ENCODE assay signal across 13 mouse cellular contexts in the genomic region with DNA sequence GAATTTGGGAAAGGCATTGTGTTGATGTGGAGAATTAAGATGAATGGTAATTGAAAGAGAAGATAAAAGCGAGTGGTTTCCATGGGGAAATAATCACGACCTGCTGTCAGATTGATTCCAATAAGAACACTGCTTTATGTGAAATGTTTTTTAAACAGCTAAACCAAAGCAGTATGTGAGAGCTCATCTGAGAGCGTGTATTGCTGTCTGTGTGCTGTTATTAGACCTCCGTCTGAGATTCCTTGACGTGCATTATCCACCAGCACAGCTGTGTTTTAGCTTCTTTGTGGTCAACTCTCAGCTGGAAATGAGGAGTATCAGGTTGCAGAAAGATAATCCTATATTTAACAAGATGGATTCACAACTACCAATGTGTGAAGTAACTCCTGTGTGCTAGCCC. TPM values are rescaled to one million over a fixed set of nuclear protein-coding genes. Genes with fewer than 3 reads are reported as not detected.
A peak's percentile ranks its signal among the peaks of the same experiment; 100 is the strongest.
DNase-seq lines count a peak whose midpoint lies in the region; ATAC-seq and TF ChIP-seq lines count a peak whose summit lies in the region.
"Had no signal": no experiment of that assay in that cellular context is flagged by ENCODE, and none has a peak within 500 bp of the region (broad histone marks: within the 10 kb centered on the region; RNA-seq: fewer than 3 reads in every experiment).

No protein-coding gene starts in this region.

- H3K27ac ChIP-seq in left cerebral cortex, adult 2 months = peak overlapping the region; percentile 50; the same call in 1 of the 2 replicates
- no peak overlapping the region for H3K27ac ChIP-seq in embryonic facial prominence, embryonic 14.5 days (replicated peaks; ENCODE audit: low read depth, low read length)
- no peak overlapping the region for H3K27ac ChIP-seq in limb, embryonic 10.5 days
- H3K27ac ChIP-seq: heart, embryonic 10.5 days had no signal

- WGBS in embryonic facial prominence, embryonic 14.5 days = 29% methylated on average over 5 of the region's 5 CpGs
- 33% methylated on average over 5 of the region's 5 CpGs for WGBS in limb, embryonic 10.5 days

- H3K79me2 ChIP-seq in myocyte (ENCODE audit: control insufficient read depth, insufficient read depth) = no peaks in the 10 kb centered on the region

- intact Hi-C loops in left cerebral cortex, adult 2 months (cut with DNase I) = no loop called here
- intact Hi-C loops in gastrocnemius, postnatal 14 days (cut with DNase I; ENCODE audit: low total_unique reads) = no loop called here

- H3K9ac ChIP-seq in embryonic facial prominence, embryonic 14.5 days (ENCODE audit: low read depth, low read length) = no peak overlapping the region

- peak in 1 of 2 experiments; percentile 4 for DNase-seq in left cerebral cortex, adult 2 months (ENCODE audit: extremely low spot score in 1 of 2, low spot score in 2 of 2)
- no peak for DNase-seq in left cerebral cortex, adult 18-20 months (ENCODE audit: low spot score in 2 of 2)
- peak; percentile 73 for DNase-seq in embryonic facial prominence, embryonic 14.5 days (ENCODE audit: low spot score)
- DNase-seq in limb, embryonic 10.5 days (ENCODE audit: low spot score) = peak; percentile 29
- no peak for DNase-seq in gastrocnemius, postnatal 14 days
- no peak for DNase-seq in lung, postnatal 36 days
- DNase-seq in embryo, embryonic 10.5 days (ENCODE audit: low spot score) = no peak
- DNase-seq: cerebellum, adult 18-20 months; heart, postnatal 36 days; kidney, adult 9 months had no signal

- ATAC-seq in embryonic facial prominence, embryonic 14.5 days (ENCODE audit: low read depth) = peak; percentile 76

- H3K9me3 ChIP-seq in embryonic facial prominence, embryonic 14.5 days (ENCODE audit: control insufficient read depth, low read length) = no peaks in the 10 kb centered on the region
- no peaks in the 10 kb centered on the region for H3K9me3 ChIP-seq in limb, embryonic 10.5 days (replicated peaks)
- H3K9me3 ChIP-seq: heart, embryonic 10.5 days had no signal

- no peak for TF ChIP-seq POLR2A in myocyte (IDR thresholded peaks at IDR 0.05; ENCODE audit: insufficient read length, low read depth)

- H3K4me1 ChIP-seq in embryonic facial prominence, embryonic 14.5 days (ENCODE audit: control insufficient read depth, insufficient read depth, low read length) = peaks cover 24% of the 10 kb centered on the region
- peaks cover 46% of the 10 kb centered on the region for H3K4me1 ChIP-seq in limb, embryonic 10.5 days

- no peak overlapping the region for H3K4me2 ChIP-seq in embryonic facial prominence, embryonic 14.5 days (ENCODE audit: low read depth, low read length)
- peak overlapping the region; percentile 3 for H3K4me2 ChIP-seq in myocyte (ENCODE audit: low read depth)

- H3K4me3 ChIP-seq in left cerebral cortex, adult 2 months = no peak overlapping the region
- H3K4me3 ChIP-seq in embryonic facial prominence, embryonic 14.5 days (ENCODE audit: low read depth, low read length) = no peak overlapping the region
- H3K4me3 ChIP-seq in limb, embryonic 10.5 days = no peak overlapping the region
- H3K4me3 ChIP-seq in myocyte = no peak overlapping the region
- H3K4me3 ChIP-seq: heart, embryonic 10.5 days had no signal

- H3K27me3 ChIP-seq in embryonic facial prominence, embryonic 14.5 days (replicated peaks; ENCODE audit: control insufficient read depth, insufficient read depth, low read length) = no peaks in the 10 kb centered on the region
- no peaks in the 10 kb centered on the region for H3K27me3 ChIP-seq in limb, embryonic 10.5 days (ENCODE audit: low read depth, poor library complexity, severe bottlenecking)
- H3K27me3 ChIP-seq in myocyte (ENCODE audit: control insufficient read depth, insufficient read depth, insufficient read length) = no peaks in the 10 kb centered on the region

- no peaks in the 10 kb centered on the region for H3K36me3 ChIP-seq in embryonic facial prominence, embryonic 14.5 days (ENCODE audit: control insufficient read depth, insufficient read depth, low read length)
- no peaks in the 10 kb centered on the region for H3K36me3 ChIP-seq in limb, embryonic 10.5 days
- H3K36me3 ChIP-seq in myocyte (ENCODE audit: control insufficient read depth, insufficient read depth) = no peaks in the 10 kb centered on the region
- H3K36me3 ChIP-seq: heart, embryonic 10.5 days had no signal

- TF ChIP-seq CTCF in left cerebral cortex, adult 2 months (IDR thresholded peaks at IDR 0.05) = no peak

- H3ac ChIP-seq in myocyte (ENCODE audit: control insufficient read depth, insufficient read length) = no peak overlapping the region

TF ChIP-seq in myocyte, 11 proteins besides CTCF, POLR2A, EP300 and RAD21:
- TF ChIP-seq SRF (IDR thresholded peaks at IDR 0.05; ENCODE audit: control insufficient read depth, insufficient read length, low read depth) (no peak), CEBPB (IDR thresholded peaks at IDR 0.05; ENCODE audit: insufficient read depth, poor library complexity, severe bottlenecking) (peak; percentile 49; the same call in 1 of the 2 replicates), MYOG (IDR thresholded peaks at IDR 0.05; ENCODE audit: control insufficient read depth in 1 of 3, insufficient read depth in 1 of 3, insufficient read length in 2 of 3, low read depth in 2 of 3) (peak in 2 of 3 experiments; percentile 32 to 78), REST (IDR thresholded peaks at IDR 0.05; ENCODE audit: insufficient read depth, insufficient read length) (no peak), E2F4 (IDR thresholded peaks at IDR 0.05; ENCODE audit: insufficient read depth) (no peak), USF1 (IDR thresholded peaks at IDR 0.05; ENCODE audit: low read depth) (no peak), TCF12 (IDR thresholded peaks at IDR 0.05; ENCODE audit: insufficient read depth, poor library complexity, severe bottlenecking) (peak; percentile 70), MYOD1 (IDR thresholded peaks at IDR 0.05; ENCODE audit: control insufficient read depth in 1 of 3, insufficient read length in 2 of 3, low read depth in 2 of 3) (peak; percentile 59 to 87 (median 85)), POLR2AphosphoS2 (IDR thresholded peaks at IDR 0.05; ENCODE audit: insufficient read length, low read depth) (no peak), MAX (IDR thresholded peaks at IDR 0.05; ENCODE audit: low read depth) (no peak), TCF3 (IDR thresholded peaks at IDR 0.05; ENCODE audit: insufficient read length, low read depth) (peak; percentile 22)
TF ChIP-seq in myocyte: peak in this region for 5.

RNA-seq across cellular contexts. Expression of gene Mettl24, which starts 43.9 kb away (rescaled TPM):
- total RNA-seq in left cerebral cortex, adult 2 months (2021) = 1 to 10 TPM; 1.6 to 2.8 TPM
- total RNA-seq in left cerebral cortex, adult 18-20 months (2021) = 1 to 10 TPM; 2.3 to 3.0 TPM
- polyA plus RNA-seq in embryonic facial prominence, embryonic 14.5 days (2014; fragmentation: Nextera tagmentation; extraction: Ambion mirVana) = 1.7 TPM in 2 replicates
- polyA plus RNA-seq in limb, embryonic 10.5 days (2016; fragmentation: Nextera tagmentation; extraction: Ambion mirVana) = 1.6 and 1.8 TPM in 2 replicates
- 0.34 TPM for polyA plus RNA-seq in myocyte (2012; fragmentation: generic; extraction: Trizol)
- total RNA-seq in gastrocnemius, postnatal 14 days (2021) = 1 to 10 TPM in 1 of 2 experiments, under 1 TPM in 1; 0.88 to 1.1 TPM
- total RNA-seq: liver, adult 2 months had no signal

Comparison
In these comparisons a context has a peak if more than half of its experiments do, and no peak if none do; other contexts are left out.
1. DNase-seq: peak in embryonic facial prominence, embryonic 14.5 days (single experiment) and limb, embryonic 10.5 days (single experiment); none in left cerebral cortex, adult 18-20 months (0 of 2), gastrocnemius, postnatal 14 days (single experiment), lung, postnatal 36 days (single experiment) and embryo, embryonic 10.5 days (single experiment).